Mouse (Mus musculus) ES-E14 (cell line): Measurements from ENCODE around the gene Tff3. TPM values are rescaled to one million over a fixed set of nuclear protein-coding genes. Genes with fewer than 3 reads are reported as not detected.

Experiments
- DNase-seq: peaks from one replicate; pipeline ENCODE4 v3.0.0-alpha.2; 2013; ENCODE audit warnings: low read depth, low spot score
- H3K27ac ChIP-seq: 2 replicates; pipeline ENCODE4 v1.5.1; 2012; ENCODE audit warnings: low read depth, mild to moderate bottlenecking, low read length, moderate library complexity, mixed read lengths; ENCODE audit not compliant: poor library complexity, insufficient read depth, severe bottlenecking
- H3K36me3 ChIP-seq: 2 replicates; pipeline ENCODE4 v1.6.1; 2012; ENCODE audit warnings: mild to moderate bottlenecking, low read length, moderate library complexity, mixed read lengths; ENCODE audit not compliant: control insufficient read depth, poor library complexity, insufficient read depth, severe bottlenecking
- H3K4me1 ChIP-seq, 2 experiments: fragments of 150-350 bp in 1 of 2; sonication (generic) in 1 of 2; 2 replicates each; pipeline ENCODE4 v1.6.1; 2012; ENCODE audit warnings: low read length in 2 of 2, mild to moderate bottlenecking in 1 of 2, mixed read lengths in 1 of 2; ENCODE audit not compliant: control insufficient read depth in 2 of 2, insufficient read depth in 2 of 2, poor library complexity in 1 of 2
- H3K4me3 ChIP-seq, 2 experiments: fragments of 150-350 bp in 1 of 2; sonication (generic) in 1 of 2; 2 replicates each; pipeline ENCODE4 v1.5.1; 2012; ENCODE audit warnings: low read length in 2 of 2, low read depth in 1 of 2, mild to moderate bottlenecking in 1 of 2, mixed read lengths in 1 of 2; ENCODE audit not compliant: insufficient read depth in 1 of 2, poor library complexity in 1 of 2, severe bottlenecking in 1 of 2
- H3K9ac ChIP-seq: 2 replicates; pipeline ENCODE4 v1.6.1; 2012; ENCODE audit warnings: low read depth, mild to moderate bottlenecking, low read length, mixed read lengths; ENCODE audit not compliant: poor library complexity, insufficient read depth, severe bottlenecking
- H3K9me3 ChIP-seq: fragments of 150-350 bp; sonication (generic); 2 replicates; pipeline ENCODE4 v1.6.1; 2012; ENCODE audit warnings: low read depth, mild to moderate bottlenecking, low read length; ENCODE audit not compliant: control insufficient read depth, insufficient read depth
- CHD2 ChIP-seq: IDR thresholded peaks from 2 replicates; pipeline ENCODE4 v1.6.1; 2014; ENCODE audit warnings: mild to moderate bottlenecking, low read depth, low read length, inconsistent platforms
- HCFC1 ChIP-seq: IDR thresholded peaks from 2 replicates; pipeline ENCODE4 v1.6.1; 2012; ENCODE audit warnings: low read length, inconsistent platforms, borderline replicate concordance; ENCODE audit not compliant: insufficient read depth
- MAFK ChIP-seq: IDR thresholded peaks from 2 replicates; pipeline ENCODE4 v1.6.1; 2014; ENCODE audit warnings: mild to moderate bottlenecking, low read depth, low read length, inconsistent platforms; ENCODE audit not compliant: insufficient read depth
- ZC3H11A ChIP-seq: IDR thresholded peaks from 2 replicates; pipeline ENCODE4 v1.6.1; 2012; ENCODE audit warnings: low read depth, mild to moderate bottlenecking, inconsistent platforms, low read length, borderline replicate concordance
- ZNF384 ChIP-seq: IDR thresholded peaks from 2 replicates; pipeline ENCODE4 v1.6.1; 2012; ENCODE audit warnings: low read depth, low read length, inconsistent platforms
- in situ Hi-C, 2 experiments: fragments of 600-800 bp; cut with MboI; formaldehyde crosslinking; loops; one replicate each; pipeline ENCODE4 v1.15.1; 2025; ENCODE audit warnings: low sequenced_read_pairs in 2 of 2, inconsistent platforms in 1 of 2; ENCODE audit not compliant: unreplicated experiment in 2 of 2
- total RNA-seq: library from RNA; depleted of rRNA; stranded (reverse); fragments of 300-350 nt; gene quantifications from 2 replicates; pipeline ENCODE4 v1.2.3, GENCODE M21; 2012

The Tff3 gene
- total RNA-seq, 1 experiment: not detected

DNA sequence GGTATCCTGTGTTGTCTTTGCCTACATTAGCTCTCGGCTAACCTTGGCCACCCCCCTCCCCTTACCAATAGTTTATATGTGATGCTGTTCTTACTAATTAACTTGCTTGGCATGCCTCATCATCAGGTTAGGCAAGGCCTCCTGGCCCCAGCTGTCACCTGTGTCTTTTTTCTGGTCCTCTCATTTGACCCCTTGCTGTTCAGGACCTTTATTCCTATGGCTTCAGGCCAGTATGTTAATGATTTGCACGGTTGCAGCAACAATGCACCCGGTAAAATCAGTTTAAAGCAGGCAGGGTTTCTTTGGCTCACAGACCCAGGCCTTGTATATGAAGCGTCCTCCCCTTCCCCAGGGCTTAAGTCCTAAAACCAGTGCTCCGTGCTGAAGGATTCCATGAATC, 23.1 kb upstream of the Tff3 start:
- TF ChIP-seq ZC3H11A (no peak), HCFC1 (no peak), MAFK (no peak), CHD2 (no peak)
- Histone ChIP-seq H3K36me3 (no peaks in the 10 kb centered on the region), H3K9ac (no peak overlapping the region), H3K4me1 (no peaks in the 10 kb centered on the region), H3K4me3 (no peak overlapping the region), H3K27ac (no peak overlapping the region), H3K9me3 (no peaks in the 10 kb centered on the region)
- no peak for DNase-seq
- in situ Hi-C loops: no loop called here

- Histone ChIP-seq H3K9ac (no peak overlapping the region), H3K9me3 (no peaks in the 10 kb centered on the region), H3K27ac (no peak overlapping the region), H3K4me1 (peaks cover 0 to 6% of the 10 kb centered on the region in 2 experiments; a peak in 1 of 4 replicates), H3K4me3 (no peak overlapping the region), H3K36me3 (no peaks in the 10 kb centered on the region)
- TF ChIP-seq ZC3H11A (no peak), HCFC1 (no peak), MAFK (no peak), CHD2 (no peak), ZNF384 (no peak)
- DNase-seq: no peak
- in situ Hi-C loops: no loop called here
These were observed 16.6 kb upstream of the Tff3 start for GRCm38 (mm10) chr17:31145998-31146397.

- in situ Hi-C loops: no loop called here
- Histone ChIP-seq H3K27ac (no peak within 1 kb of the TSS), H3K9ac (no peak within 1 kb of the TSS), H3K9me3 (no peaks in the 10 kb centered on the region), H3K4me1 (peaks cover 0 to 6% of the 10 kb centered on the region in 2 experiments; a peak in 1 of 4 replicates), H3K4me3 (no peak within 1 kb of the TSS), H3K36me3 (no peaks in the 10 kb centered on the region)
- peak; percentile 45 for DNase-seq
- TF ChIP-seq HCFC1: no peak
These were observed 14.9 kb upstream of the Tff3 start, which contains the start of gene Tff2 for GRCm38 (mm10) chr17:31144040-31145037. Tff2 (minus strand) TSS chr17:31144282.

GRCm38 (mm10) chr17:31142116-31142515, 12.7 kb upstream of the Tff3 start:
- H3K4me3 ChIP-seq: no peak overlapping the region
- no peaks in the 10 kb centered on the region for H3K36me3 ChIP-seq
- H3K27ac ChIP-seq: no peak overlapping the region
- H3K4me1 ChIP-seq: peaks cover 0 to 6% of the 10 kb centered on the region in 2 experiments; a peak in 1 of 4 replicates
- H3K9me3 ChIP-seq: no peaks in the 10 kb centered on the region
- in situ Hi-C loops: no loop called here
- no peak for DNase-seq
- no peak overlapping the region for H3K9ac ChIP-seq
- TF ChIP-seq HCFC1: no peak
- TF ChIP-seq ZC3H11A: no peak
- no peak for TF ChIP-seq CHD2
- TF ChIP-seq MAFK: no peak
- TF ChIP-seq ZNF384: no peak
